Mouse (Mus musculus) A20 (cell line): ENCODE measurements around the gene Hnf1b.

ENCODE experiments used
- DNase-seq: peaks from one replicate; pipeline ENCODE4 v3.0.0-alpha.2; 2011; ENCODE audit warnings: low read depth, low spot score

The Hnf1b gene

DNA sequence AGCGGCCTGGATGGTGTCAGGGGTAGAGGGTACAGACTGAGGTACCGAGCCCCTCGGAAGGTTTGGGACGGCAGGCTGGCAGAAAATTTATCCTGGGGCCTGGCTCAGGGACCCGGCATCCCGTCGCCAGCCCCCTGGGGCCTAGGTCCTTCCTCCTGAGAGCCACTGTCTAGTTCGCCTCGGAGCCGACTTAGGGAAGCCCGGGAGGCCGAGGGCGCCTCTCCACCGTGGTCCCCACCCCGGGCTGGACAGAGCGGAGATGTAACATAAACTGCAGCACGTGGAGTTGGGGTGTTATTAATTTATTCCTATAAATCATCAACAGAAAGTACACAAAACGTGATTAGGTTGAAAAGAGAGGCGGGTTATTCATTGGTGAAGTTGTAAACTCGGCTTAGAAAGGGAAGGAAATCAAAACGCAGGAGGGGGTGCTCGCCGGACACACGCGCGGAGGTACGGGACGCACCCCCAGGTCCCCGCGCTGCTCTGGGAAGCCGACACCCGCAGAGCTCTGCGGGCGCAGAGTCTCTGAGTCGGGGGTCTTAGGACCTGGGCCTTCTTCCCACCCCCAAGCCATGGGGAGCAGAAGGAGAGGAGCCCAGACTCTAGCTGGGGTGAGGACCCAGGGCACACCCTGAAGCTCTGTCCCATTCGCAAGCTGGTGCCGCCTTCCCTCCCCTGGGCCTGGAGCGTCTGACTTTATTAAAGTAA lies 2.8 kb downstream of the Hnf1b start:
- no peak for DNase-seq

DNA sequence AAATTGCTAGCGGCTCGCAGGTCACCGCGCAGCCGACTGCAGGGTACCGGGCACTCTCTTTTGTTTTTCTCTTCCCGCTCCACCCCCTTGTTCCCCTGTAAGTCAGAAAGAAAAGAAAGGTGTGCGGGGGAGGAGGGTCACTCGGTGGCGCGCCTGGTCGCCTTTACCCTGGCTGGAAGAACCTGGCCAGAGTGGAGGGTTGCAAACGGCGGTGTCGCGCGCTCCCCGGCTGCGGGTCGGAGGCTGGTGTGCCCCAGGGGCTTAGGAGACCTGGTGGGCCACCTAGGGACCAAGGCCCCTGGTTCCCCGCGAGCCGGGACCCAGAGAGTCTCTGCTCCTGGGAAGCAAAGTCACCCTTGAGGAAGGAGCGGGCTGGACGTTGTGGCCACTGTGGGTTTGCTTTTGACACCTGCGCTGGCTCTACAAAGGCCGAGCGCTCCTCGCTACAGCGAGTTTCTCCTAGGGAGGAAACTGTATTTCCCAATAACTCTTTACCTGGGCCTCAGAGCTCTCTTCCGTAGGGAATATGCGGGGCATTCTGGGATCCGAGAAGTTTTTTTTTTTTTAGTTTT lies 3.4 kb downstream of the Hnf1b start:
- no peak for DNase-seq

DNA sequence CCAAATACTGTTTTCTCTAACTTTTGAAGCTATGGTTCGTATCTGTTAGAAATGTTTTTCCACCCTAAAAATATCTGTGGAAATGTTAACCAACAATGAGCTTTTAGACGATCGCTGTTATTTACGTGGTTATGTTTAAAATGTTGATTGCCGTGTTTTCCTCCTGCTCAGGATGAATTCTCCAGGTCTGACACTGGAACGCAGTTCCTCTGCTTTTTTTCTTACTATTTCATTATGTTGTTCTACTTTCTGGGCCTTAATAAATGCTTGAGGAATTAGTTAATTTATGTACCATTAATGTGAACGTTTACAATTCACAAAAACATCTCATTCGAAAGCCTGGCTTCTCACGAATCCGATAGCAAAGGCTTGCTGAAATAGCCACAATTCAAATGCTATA lies 4.2 kb downstream of the Hnf1b start:
- DNase-seq: no peak

DNA sequence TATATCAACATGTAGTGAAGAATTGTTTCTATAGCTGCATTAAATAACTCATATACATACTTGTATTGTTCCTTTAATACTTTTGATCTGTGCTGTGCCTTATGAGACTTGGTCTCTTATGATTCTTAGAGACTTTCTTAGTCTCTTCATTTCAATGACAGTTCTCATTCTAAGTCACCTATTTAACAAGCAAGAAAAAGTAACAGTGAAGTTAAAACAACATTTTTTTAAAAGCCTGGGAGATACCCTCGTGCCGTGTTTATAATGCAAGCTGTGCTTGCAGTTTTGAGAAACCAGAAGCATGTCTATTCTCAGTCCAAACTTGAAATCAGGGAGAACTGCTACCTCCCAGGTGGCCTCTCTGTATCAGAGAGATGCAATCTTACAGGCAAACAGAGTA lies 4.8 kb downstream of the Hnf1b start:
- DNase-seq: no peak

DNA sequence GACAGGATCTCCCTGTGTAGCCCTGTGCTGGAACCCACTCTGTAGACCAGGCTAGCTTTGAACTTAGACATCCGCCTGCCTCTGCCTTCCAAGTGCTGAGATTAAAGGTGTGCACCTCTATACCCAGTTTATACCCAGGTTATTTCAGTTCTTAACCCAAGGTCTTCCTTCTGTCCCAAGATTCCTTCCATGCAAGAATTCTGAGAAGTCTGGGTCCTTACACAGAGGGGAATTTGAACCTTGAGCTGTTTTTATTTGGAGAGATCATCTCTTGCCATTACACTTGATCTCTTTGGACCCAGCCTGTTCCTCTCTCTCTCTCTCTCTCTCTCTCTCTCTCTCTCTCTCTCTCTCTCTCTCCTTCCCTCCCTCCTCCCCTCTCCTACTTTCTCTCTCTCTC lies 7.4 kb downstream of the Hnf1b start:
- DNase-seq: no peak

DNA sequence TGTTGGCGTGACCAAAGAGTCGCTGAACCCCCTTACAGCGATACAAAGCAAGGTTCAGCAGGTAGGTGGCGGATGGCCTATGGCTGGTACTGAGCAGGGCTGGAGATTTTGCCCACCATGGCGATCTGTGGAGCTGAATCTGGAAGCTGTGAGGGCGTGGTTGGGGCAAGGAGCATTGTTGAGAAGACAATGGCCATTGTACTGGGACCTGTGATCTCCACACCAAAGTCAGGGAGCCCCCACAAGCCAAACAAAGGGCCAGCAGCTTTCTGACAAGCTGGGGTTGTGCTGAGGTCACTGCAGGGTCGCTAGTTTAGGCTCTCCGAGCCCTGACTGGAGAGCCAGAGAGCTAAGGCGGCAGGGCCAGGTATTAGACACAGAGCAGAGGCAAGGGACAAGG lies 15.4 kb downstream of the Hnf1b start:
- DNase-seq: no peak

DNA sequence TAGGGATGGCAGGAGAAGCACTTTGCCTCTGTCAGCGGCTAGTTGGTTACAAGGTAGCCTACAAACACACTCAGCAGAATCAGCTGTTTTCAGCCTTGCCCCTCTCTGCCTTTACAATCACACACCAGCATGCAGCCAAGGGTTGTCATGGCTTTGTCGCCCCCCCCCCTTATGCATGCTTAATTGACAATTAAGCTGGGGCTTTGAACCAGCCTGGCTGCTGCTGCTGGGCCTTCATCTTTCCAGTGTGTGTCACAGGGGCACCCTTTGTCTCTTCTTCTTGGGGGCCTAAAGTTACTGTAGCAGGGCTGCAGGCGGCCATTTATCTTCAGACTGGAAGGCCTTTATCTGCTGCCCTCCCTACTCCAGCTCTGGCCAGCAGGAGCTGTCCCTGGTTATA lies 17.7 kb downstream of the Hnf1b start:
- no peak for DNase-seq

DNA sequence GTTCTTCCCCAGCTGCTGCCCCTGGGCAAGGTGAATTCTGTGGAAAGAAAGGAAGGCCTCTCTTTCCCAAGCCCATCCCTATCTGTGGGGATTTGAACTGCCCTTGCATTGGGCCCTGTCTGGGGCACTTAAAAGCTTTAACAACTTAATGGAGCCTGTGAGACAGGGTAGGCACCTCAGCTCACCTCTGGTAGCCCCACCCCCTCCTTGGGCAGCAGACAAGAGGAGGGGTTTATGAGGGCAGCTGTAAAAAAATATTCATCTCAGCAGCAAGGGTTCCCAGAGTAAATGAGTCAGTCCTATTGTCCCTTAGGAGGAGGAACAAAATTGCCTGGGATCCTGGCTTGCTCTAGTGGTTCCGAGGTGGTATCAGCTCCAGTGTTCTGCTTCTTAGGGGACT lies 19.3 kb downstream of the Hnf1b start:
- no peak for DNase-seq

DNA sequence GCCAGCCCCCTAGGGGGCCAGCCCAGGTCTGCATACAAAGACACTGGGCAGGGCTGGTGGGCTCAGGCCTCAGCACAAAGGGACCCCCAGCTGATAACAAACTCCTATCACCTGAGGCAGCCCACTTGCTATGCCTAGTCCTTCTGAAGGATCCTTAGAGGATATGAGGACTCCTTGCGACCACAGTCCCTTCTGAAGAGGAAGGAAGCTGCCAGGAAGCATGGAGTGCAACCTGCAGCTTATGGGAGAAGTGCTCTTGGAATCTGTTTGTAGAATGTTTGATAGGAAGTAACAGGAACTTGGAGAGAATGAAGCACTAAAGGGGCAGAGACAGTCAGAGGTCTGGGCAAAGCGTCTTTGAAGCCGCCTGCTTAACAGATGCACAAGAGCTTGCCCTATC lies 19.8 kb downstream of the Hnf1b start:
- no peak for DNase-seq

DNA sequence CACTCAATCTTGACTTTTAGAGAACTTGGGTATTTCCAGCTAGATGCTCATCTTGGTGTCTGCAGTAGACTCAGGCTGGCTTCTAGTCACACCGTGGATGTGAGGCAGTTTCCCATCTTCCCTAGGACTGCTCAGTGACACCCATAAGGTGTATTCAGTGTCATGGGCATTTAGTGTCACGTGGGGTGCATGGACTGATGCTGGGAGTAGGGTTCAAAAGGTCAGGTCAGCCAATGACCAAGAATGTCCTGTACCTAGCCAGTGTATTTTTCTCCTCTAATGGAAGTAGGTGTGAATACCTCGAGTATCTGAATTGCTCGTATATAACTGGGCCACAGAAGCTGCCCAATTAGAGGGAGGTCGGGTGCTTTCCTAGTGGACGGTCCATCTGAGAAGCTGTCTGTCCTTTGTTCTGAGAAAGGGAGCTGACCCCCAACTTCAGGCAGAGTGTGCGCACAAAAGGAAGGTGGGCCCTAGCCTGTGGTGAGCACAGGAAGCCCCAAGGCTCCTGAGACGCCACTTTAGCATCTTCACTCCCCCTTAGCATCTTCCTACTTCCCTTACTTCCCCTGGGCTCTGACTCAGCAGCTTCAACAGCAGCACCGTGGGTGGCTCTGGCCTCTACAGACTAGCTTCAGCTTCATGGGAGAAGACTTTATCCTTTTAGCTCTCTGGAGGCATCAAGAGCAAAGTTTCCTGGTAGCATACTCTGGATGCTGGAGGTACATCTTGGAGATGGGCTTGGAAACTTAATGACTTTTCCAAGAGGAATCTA lies 22.1 kb downstream of the Hnf1b start:
- no peak for DNase-seq

DNA sequence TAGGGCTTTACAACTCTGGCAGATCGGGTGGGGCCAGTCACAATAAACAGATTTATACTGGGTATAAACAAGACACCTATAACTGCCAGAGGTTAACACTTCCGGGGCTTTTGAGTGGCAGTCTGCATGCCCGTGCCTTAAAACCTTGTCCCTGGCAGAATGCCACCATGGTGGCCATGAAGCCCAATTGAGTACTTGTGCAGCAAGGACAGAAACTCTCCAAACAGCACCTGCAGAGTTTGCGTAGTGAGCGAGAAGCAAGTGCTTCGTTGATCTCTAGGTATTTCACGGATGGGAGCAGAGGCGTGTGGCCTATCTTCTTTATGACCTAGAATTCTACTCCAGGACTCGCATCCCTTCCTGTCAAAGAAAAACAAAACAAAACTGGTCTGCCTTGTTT lies 23.6 kb downstream of the Hnf1b start:
- no peak for DNase-seq

DNA sequence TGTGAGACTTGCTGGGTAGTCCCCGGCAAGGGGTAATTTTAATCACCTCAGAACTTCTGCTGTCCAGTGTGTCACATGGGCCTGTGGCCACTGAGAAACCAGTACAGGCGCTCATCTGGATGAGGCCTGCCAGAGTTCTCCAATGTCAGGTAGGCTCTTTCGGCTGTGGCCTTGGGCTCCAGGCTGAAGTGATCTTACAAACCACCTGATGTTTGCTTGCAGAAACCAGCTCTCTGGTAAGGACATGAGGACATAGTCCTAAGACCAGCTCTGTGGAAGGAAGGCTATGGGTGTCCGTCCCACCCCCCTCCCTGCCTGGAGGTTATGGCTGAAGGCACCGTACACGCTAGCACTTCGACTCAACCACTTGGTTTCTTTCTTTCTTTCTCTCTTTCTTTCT lies 26.8 kb downstream of the Hnf1b start:
- DNase-seq: no peak

DNA sequence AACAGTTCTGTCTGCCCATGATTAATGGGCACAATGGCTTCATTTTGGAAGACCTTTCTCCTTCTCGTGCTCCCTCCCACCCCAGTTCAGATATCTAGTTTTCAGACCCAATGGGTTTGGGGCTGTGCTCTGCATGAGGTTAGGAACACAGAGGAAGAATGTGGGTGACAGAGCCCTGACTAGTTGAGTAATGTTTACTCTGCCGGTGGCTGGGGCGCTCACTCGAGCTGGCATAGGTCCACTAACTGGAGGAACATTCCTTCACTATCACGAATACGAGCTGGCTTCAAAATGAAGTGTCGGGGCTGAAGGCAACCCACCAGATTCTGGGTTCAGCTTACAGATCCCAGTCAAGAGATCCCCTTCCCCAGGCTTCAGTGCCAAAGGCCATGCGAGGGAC lies 27.9 kb downstream of the Hnf1b start:
- DNase-seq: no peak

DNA sequence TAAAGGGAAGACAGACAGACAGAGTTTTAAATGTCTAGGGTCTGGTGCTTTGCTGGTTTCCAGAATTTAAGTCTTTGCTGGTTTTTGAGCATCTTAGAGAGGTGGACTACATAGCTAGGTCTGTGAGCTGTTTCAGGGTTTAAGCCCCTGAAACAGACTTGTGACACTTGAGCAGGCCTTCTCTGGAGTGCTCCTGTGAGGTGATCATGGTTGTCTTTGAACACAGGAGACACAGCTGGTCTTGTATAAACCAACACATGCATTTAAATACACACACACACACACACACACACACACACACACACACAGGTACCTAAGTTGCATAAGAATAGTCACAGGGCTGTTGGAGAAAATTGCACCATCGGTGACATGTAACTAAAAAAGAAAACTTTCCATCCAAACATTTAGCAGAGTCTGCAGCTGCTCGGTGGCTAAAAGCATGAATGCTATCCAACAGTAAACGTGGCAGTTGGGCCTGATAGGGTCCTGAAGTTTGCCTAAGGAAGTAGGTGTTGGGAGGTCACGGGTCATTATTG lies 28.6 kb downstream of the Hnf1b start:
- no peak for DNase-seq

DNA sequence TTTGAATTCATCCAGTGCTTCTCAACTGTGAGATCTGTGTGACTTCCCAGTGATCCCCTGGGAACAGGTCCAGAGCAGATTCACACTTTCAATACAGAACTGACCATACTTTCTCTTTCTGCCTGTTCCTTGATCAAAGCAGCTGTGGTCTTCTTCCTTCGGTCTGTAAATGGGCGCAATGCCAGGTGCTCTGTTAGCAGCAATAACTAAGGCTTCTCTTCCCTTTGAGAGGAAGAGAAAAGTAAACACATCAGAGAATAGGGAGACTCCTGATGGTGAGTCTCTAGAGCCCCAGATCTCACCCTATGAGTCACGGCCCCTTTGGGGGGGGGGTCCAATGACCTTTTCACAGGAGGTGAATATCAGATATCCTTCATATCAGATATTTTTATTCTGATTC lies 29.3 kb downstream of the Hnf1b start:
- DNase-seq: no peak

DNA sequence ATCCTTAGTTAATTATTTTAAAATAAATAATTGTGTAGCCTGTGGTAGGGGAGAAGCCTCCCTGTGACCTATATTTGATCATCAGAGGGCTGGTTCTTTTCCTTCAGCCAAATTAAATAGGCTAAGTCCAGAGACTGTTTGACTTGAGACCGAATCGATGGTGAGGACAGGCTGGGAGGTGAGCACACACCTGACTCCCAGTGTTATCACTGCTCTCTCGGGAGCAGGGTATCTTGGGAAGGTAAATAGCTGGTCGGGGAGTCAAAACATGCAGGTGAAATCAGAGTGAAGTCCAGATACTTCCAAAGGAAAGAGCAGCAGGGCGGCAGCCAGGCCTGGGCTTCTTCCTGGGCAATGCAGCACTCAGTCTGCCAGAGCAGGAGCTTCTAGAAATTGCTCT lies 31.6 kb downstream of the Hnf1b start:
- no peak for DNase-seq

DNA sequence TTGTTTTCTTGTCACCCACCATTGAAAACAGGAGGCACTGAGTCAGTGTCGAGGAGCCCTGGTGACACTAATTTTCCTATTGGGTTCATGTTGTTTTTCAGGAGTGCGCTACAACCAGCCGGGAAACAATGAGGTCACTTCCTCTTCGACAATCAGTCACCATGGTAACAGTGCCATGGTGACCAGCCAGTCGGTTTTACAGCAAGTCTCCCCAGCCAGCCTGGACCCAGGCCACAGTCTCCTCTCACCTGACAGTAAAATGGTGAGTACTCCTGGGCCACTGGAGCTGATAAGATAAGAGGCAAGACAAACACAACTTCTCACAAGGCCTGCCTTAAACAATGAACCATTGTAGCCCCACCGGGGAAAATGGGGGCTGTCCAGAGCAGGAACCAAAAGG lies 32.7 kb downstream of the Hnf1b start:
- DNase-seq: no peak

DNA sequence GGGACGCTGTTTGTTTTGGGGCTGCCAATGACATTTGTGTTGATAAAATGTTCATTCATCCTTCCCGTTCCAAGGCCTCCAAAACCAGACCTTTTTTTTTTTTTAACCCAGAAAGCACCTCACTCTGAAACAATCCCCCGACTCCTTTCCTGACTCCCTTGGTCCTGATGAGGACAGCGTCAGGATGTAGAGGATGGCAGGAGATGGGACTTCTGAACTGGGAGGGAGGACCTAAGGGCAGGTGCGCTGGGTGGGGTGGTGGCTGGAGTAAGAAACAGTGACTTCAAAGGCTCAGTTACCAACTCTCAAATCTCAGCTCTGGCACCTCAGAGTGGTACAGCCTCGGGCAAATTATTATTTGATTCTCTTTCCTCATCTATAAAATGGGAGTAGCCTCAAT lies 33.2 kb downstream of the Hnf1b start:
- no peak for DNase-seq

DNA sequence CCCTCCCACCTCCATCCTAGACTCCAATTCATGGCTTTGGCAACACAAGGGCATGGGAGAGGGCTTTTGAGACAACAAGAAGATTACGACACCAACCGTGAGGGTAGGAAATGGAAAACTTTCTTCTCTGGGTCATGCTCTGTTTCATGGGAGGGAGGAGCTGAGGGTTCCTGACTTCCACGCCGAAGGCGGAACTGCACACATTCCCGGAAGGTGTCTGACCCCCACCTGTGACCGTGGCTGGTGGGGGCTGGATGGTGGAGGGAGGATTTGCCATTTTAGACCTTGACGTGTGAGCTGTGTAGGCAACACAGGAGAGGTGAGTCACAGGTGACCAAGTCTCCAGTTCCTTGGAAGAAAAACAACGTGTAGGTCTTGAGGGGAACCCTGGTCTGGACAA lies 33.9 kb downstream of the Hnf1b start:
- no peak for DNase-seq

DNA sequence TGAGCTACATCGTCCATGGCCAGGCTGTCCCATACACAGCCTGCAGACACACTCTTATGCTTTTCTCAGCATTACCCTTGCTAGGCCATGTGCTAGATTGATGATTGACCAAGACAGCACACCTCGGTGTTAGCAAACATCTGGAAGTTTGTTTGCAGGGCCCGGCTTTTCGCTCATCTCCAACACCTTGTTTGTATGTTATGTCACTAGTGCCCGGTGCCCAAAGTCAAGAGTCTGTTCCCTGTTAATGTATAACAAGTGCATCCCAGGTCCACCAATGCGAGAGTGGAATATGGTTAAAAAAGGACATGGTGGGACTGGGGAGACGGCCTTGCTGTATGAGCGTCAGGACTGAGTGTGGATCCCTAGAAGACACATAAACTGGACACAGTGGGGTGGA lies 35.3 kb downstream of the Hnf1b start:
- DNase-seq: no peak

DNA sequence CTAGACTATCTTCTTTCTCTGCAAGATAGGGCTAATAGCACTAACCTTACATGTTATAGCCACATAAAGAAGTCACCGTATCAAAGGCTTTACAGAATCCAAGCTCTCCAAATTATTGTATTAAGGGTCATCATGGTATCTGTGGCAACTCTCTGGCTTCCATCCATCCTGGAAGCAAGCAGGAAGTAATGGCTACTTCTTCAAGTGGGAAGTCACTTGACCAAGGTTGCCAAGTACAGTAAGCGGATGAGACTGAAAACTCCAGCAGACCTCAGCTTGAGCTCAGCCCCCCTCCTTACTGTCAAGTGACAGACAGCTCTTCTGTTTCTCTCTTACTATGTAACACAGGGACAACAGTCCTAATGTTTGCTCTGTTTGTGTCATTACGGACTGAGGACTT lies 36.9 kb downstream of the Hnf1b start:
- no peak for DNase-seq

DNA sequence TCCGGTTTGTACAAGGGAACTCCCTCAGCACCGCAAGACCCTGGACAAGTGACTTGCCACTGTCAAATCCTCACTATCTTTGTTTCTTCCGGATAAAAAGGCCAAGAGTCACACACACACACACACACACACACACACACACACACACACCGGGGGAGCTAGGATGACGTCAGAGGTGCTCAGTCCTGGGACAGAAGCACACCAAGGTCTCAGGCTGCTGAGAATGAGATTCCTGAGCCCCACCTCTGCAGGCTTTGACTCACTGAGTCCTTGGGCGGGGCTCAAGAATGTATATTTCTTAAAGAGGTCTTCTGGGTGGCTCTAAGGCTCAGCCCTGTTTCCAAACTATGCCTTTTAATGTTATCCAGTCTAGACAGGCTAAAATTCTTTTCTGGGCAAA lies 41.5 kb downstream of the Hnf1b start:
- no peak for DNase-seq

DNA sequence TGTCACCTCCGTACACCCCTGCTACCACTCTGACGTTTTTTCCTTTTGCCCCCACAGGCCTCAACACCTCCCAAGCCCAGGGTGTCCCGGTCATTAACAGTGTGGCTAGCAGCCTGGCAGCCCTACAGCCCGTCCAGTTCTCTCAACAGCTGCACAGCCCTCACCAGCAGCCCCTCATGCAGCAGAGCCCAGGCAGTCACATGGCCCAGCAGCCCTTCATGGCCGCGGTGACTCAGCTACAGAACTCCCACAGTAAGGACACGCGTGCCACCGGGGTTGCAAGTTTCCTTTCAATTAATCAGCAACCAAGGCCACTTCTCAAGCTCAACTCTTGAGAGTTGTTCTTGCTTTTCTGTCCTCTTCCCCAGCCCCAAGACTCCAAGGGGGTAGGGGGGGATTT lies 43.5 kb downstream of the Hnf1b start:
- DNase-seq: no peak
